Mouse (Mus musculus): Measurements from ENCODE around the gene Ncapg2.

GRCm38 (mm10) chr12:116469096-116469495, 63.9 kb downstream of the Ncapg2 start:
- no peak for TF ChIP-seq RCOR1 (IDR thresholded peaks at IDR 0.05; ENCODE audit: low read depth, low read length)
- TF ChIP-seq MAZ (IDR thresholded peaks at IDR 0.05; ENCODE audit: low read depth, low read length): no peak
- TF ChIP-seq USF2 (IDR thresholded peaks at IDR 0.05; ENCODE audit: borderline replicate concordance in 1 of 2, insufficient read depth in 1 of 2, low read depth in 1 of 2, low read length in 2 of 2): no peak
- no peak for TF ChIP-seq USF1 (IDR thresholded peaks at IDR 0.05; ENCODE audit: low read depth, low read length)
- no peak for TF ChIP-seq SIN3A (IDR thresholded peaks at IDR 0.05; ENCODE audit: low read length)

Data from MEL (cell line).